Mouse (Mus musculus) neural tube, embryonic 11.5 days (tissue): ENCODE data around the gene Ass1. TPM values are rescaled to one million over a fixed set of nuclear protein-coding genes. Genes with fewer than 3 reads are reported as not detected.

Experiments used
- ATAC-seq: fragments of 200-750 bp; cut with Nextera tagmentation; 2 replicates; pipeline ENCODE4 v1.8.0; 2017; ENCODE audit warnings: moderate number of reproducible peaks, mild to moderate bottlenecking, moderate TSS enrichment, moderate library complexity; ENCODE audit not compliant: insufficient read depth, low FRiP score, low TSS enrichment
- DNase-seq: peaks from one replicate; pipeline ENCODE4 v3.0.0-alpha.2; 2015; ENCODE audit warnings: low spot score
- H3K27ac ChIP-seq: fragments of 300-500 bp; sonication (generic); 2 replicates; pipeline ENCODE4 v1.5.1; 2014; ENCODE audit warnings: low read depth, mild to moderate bottlenecking, low read length
- H3K27me3 ChIP-seq: fragments of 300-500 bp; sonication (generic); 2 replicates; pipeline ENCODE4 v1.6.1; 2014; ENCODE audit warnings: mild to moderate bottlenecking, low read length, mixed read lengths; ENCODE audit not compliant: control insufficient read depth, insufficient read depth
- H3K36me3 ChIP-seq: fragments of 300-500 bp; sonication (generic); 2 replicates; pipeline ENCODE4 v1.6.1; 2014; ENCODE audit warnings: mild to moderate bottlenecking, low read length, moderate library complexity, mixed read lengths; ENCODE audit not compliant: control insufficient read depth, insufficient read depth
- H3K4me1 ChIP-seq: fragments of 300-500 bp; sonication (generic); 2 replicates; pipeline ENCODE4 v1.6.1; 2014; ENCODE audit warnings: low read length, mixed read lengths; ENCODE audit not compliant: control insufficient read depth, insufficient read depth
- H3K4me2 ChIP-seq: fragments of 300-500 bp; sonication (generic); 2 replicates; pipeline ENCODE4 v1.6.1; 2014; ENCODE audit warnings: low read depth, mild to moderate bottlenecking, moderate library complexity
- H3K4me3 ChIP-seq: fragments of 300-500 bp; sonication (generic); 2 replicates; pipeline ENCODE4 v1.5.1; 2014; ENCODE audit warnings: low read depth, low read length
- H3K9ac ChIP-seq: fragments of 300-500 bp; sonication (generic); 2 replicates; pipeline ENCODE4 v1.6.1; 2014; ENCODE audit warnings: mild to moderate bottlenecking, low read length
- H3K9me3 ChIP-seq: fragments of 300-500 bp; sonication (generic); 2 replicates; pipeline ENCODE4 v1.6.1; 2016; ENCODE audit warnings: low read length; ENCODE audit not compliant: control insufficient read depth
- WGBS: fragments of 180-500 bp; shearing (Covaris S2); extraction: QIAGEN DNeasy Blood & Tissue Kit; methylation state at CpG from one replicate; pipeline ENCODE4 v1.1.7; 2014; 5-methylcytosine and 5-hydroxymethylcytosine counted together
- polyA plus RNA-seq: library from polyadenylated mRNA; unstranded; fragments of >200 nt; fragmentation: Nextera tagmentation; extraction: Ambion mirVana; gene quantifications from 2 replicates; pipeline ENCODE4 v1.2.1, GENCODE M21; 2014

The Ass1 gene
- polyA plus RNA-seq, 1 experiment from 2014 or later: 34.5 TPM

- no peak overlapping the region for H3K4me2 ChIP-seq
- peaks cover 15% of the 10 kb centered on the region for H3K27me3 ChIP-seq
- DNase-seq (no peak), ATAC-seq (no peak)
- H3K4me1 ChIP-seq: no peaks in the 10 kb centered on the region
- WGBS: 86% methylated on average over 12 of the region's 12 CpGs
- no peak overlapping the region for H3K9ac ChIP-seq
- no peak overlapping the region for H3K4me3 ChIP-seq
- H3K36me3 ChIP-seq: no peaks in the 10 kb centered on the region
- no peak overlapping the region for H3K27ac ChIP-seq
- 0 out of 2 replicates have a peak, but pooled peaks cover 6% of the 10 kb centered on the region for H3K9me3 ChIP-seq
Measured at GRCm38 (mm10) chr2:31516557-31516956, 46.5 kb downstream of the Ass1 start.

GRCm38 (mm10) chr2:31521800-31522335 is 51.9 kb downstream of the Ass1 start:
- peaks cover 6% of the 10 kb centered on the region; the same call in 1 of the 2 replicates for H3K27me3 ChIP-seq
- 84% methylated on average over 16 of the region's 16 CpGs for WGBS
- no peak overlapping the region for H3K4me2 ChIP-seq
- H3K27ac ChIP-seq: no peak overlapping the region
- no peak overlapping the region for H3K4me3 ChIP-seq
- no peaks in the 10 kb centered on the region for H3K4me1 ChIP-seq
- no peak overlapping the region for H3K9ac ChIP-seq
- no peaks in the 10 kb centered on the region for H3K36me3 ChIP-seq
- no peaks in the 10 kb centered on the region for H3K9me3 ChIP-seq
- DNase-seq (no peak), ATAC-seq (no peak)

DNA sequence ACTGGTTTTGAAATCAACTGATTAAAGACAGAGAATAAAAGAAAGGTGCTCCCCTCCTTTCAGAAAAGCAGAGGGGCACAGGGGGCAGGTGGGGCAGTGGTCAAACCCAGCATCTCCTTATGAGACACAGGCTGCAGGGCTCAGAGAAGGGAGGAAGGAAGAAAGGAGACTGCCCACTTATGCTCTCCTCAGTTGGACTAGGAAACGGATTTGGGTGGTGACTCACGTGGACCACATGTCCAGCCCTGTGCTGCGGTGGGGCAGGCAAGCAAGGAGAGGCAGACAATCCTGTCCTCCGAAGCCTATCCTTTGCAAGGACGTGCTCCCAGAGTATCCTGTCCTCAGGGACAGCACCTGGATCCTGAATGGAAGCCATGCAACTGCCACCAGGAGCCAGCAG is 54.6 kb downstream of the Ass1 start:
- Histone ChIP-seq H3K4me1 (no peaks in the 10 kb centered on the region), H3K9ac (no peak overlapping the region), H3K27ac (no peak overlapping the region), H3K27me3 (0 out of 2 replicates have a peak, but pooled peaks cover 3% of the 10 kb centered on the region), H3K4me3 (no peak overlapping the region), H3K36me3 (no peaks in the 10 kb centered on the region), H3K9me3 (no peaks in the 10 kb centered on the region), H3K4me2 (no peak overlapping the region)
- no peak for DNase-seq
- ATAC-seq: no peak
- WGBS: 83% methylated on average over 5 of the region's 5 CpGs

GRCm38 (mm10) chr2:31525778-31526177 is 55.8 kb downstream of the Ass1 start:
- Histone ChIP-seq H3K27ac (no peak overlapping the region), H3K4me1 (no peaks in the 10 kb centered on the region), H3K4me2 (no peak overlapping the region), H3K4me3 (no peak overlapping the region), H3K36me3 (no peaks in the 10 kb centered on the region), H3K9me3 (no peaks in the 10 kb centered on the region), H3K27me3 (0 out of 2 replicates have a peak, but pooled peaks cover 3% of the 10 kb centered on the region), H3K9ac (no peak overlapping the region)
- 20% methylated on average over 10 of the region's 10 CpGs for WGBS
- DNase-seq (no peak), ATAC-seq (no peak)

GRCm38 (mm10) chr2:31530201-31530600 is 60.2 kb downstream of the Ass1 start:
- no peak for DNase-seq
- Histone ChIP-seq H3K9ac (no peak overlapping the region), H3K27ac (no peak overlapping the region), H3K9me3 (no peaks in the 10 kb centered on the region), H3K4me2 (no peak overlapping the region), H3K4me1 (no peaks in the 10 kb centered on the region), H3K36me3 (no peaks in the 10 kb centered on the region), H3K4me3 (no peak overlapping the region), H3K27me3 (no peaks in the 10 kb centered on the region)
- no peak for ATAC-seq
- 41% methylated on average over 5 of the region's 5 CpGs for WGBS

- DNase-seq: no peak
- no peak for ATAC-seq
- WGBS: 77% methylated on average over 5 of the region's 5 CpGs
Measured at GRCm38 (mm10) chr2:31537054-31537453, 67.0 kb downstream of the Ass1 start.

DNA sequence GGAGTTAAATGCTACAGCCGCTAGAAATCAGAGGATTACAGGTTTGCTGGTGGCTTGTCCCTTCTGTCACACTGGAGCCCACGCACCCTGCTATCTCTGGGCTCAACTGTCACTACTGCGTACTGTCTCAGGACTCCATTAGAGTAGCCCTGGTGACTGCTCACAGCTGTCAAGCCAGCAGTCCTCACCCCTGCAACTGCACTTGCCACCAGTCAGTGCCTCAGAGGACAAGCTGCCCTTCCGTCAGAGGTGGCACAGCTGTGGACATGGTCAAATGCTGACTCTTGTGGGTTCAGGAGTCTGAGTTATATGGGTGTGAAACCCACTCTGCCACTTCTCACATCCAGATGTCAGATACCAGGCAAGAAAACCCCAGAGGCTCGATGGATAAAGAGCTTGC is 68.7 kb downstream of the Ass1 start:
- Histone ChIP-seq H3K9ac (no peak overlapping the region), H3K36me3 (no peaks in the 10 kb centered on the region), H3K4me3 (no peak overlapping the region), H3K27me3 (no peaks in the 10 kb centered on the region), H3K9me3 (no peaks in the 10 kb centered on the region), H3K4me1 (no peaks in the 10 kb centered on the region), H3K4me2 (no peak overlapping the region), H3K27ac (no peak overlapping the region)
- 81% methylated on average over 5 of the region's 5 CpGs for WGBS
- no peak for DNase-seq
- no peak for ATAC-seq

More at GRCm38 (mm10) chr2:31537054-31537453, 67.0 kb downstream of the Ass1 start:
- Histone ChIP-seq H3K4me2 (no peak overlapping the region), H3K4me1 (no peaks in the 10 kb centered on the region), H3K9me3 (no peaks in the 10 kb centered on the region), H3K9ac (no peak overlapping the region), H3K36me3 (no peaks in the 10 kb centered on the region), H3K27ac (no peak overlapping the region), H3K4me3 (no peak overlapping the region), H3K27me3 (no peaks in the 10 kb centered on the region)

DNA sequence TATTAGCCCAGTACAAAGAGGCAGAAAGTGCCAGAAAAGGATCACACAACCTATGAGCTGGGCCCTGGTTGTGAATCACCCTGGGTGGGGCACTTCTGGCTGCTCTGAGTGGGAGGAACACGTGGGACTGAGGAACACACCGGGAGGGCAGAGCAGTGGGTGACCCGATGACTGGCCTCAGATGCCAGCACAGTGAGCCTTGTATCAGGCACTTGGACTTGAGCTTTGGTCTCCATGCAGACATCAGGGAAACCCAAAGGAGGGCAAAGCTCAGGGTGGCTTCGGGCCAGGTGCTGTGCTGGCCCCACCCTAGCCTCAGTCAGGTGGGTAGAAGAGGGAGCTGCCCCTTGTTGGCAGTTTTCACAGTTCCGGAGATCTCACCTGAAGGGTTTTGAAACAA is 71.6 kb downstream of the Ass1 start:
- ATAC-seq (no peak), DNase-seq (no peak)
- WGBS: 88% methylated on average over 5 of the region's 5 CpGs
- Histone ChIP-seq H3K27me3 (no peaks in the 10 kb centered on the region), H3K4me2 (no peak overlapping the region), H3K4me1 (no peaks in the 10 kb centered on the region), H3K9me3 (no peaks in the 10 kb centered on the region), H3K36me3 (no peaks in the 10 kb centered on the region), H3K4me3 (no peak overlapping the region), H3K27ac (no peak overlapping the region), H3K9ac (no peak overlapping the region)

- Histone ChIP-seq H3K36me3 (no peaks in the 10 kb centered on the region), H3K9ac (no peak overlapping the region), H3K27ac (no peak overlapping the region), H3K4me1 (no peaks in the 10 kb centered on the region), H3K4me2 (no peak overlapping the region), H3K27me3 (no peaks in the 10 kb centered on the region), H3K4me3 (no peak overlapping the region), H3K9me3 (no peaks in the 10 kb centered on the region)
- 78% methylated on average over 11 of the region's 11 CpGs for WGBS
- DNase-seq (no peak), ATAC-seq (no peak)
Measured at GRCm38 (mm10) chr2:31547726-31548125, 77.7 kb downstream of the Ass1 start.
